Mouse (Mus musculus): ENCODE results near the gene Vps54. TPM values are rescaled to one million over a fixed set of nuclear protein-coding genes. Genes with fewer than 3 reads are reported as not detected.

Vps54 gene
- polyA plus RNA-seq, 1 experiment from 2014 or later: 10.6 TPM

- H3K27me3 ChIP-seq (replicated peaks; ENCODE audit: insufficient read depth, low read length): no peaks in the 10 kb centered on the region
- H3K27ac ChIP-seq (ENCODE audit: low read length): no peak overlapping the region
- no peak overlapping the region for H3K9ac ChIP-seq (replicated peaks; ENCODE audit: low read depth)
- H3K4me2 ChIP-seq (replicated peaks; ENCODE audit: low read depth, low read length): no peak overlapping the region
- peaks cover under 1% of the 10 kb centered on the region; the same call in 1 of the 2 replicates for H3K36me3 ChIP-seq (ENCODE audit: insufficient read depth, low read length)
- H3K4me1 ChIP-seq (ENCODE audit: insufficient read depth, low read depth, low read length): no peaks in the 10 kb centered on the region
- DNase-seq (ENCODE audit: low spot score) (no peak), ATAC-seq (no peak)
- no peak overlapping the region for H3K4me3 ChIP-seq (ENCODE audit: low read depth, low read length)
- TF ChIP-seq CTCF (IDR thresholded peaks at IDR 0.05) (no peak), EP300 (IDR thresholded peaks at IDR 0.05) (no peak)
- 95% methylated on average over 5 of the region's 5 CpGs for WGBS
- H3K9me3 ChIP-seq (ENCODE audit: low read length): no peaks in the 10 kb centered on the region
Observed at GRCm38 (mm10) chr11:21343490-21343889, 104.4 kb downstream of the Vps54 start.

DNA sequence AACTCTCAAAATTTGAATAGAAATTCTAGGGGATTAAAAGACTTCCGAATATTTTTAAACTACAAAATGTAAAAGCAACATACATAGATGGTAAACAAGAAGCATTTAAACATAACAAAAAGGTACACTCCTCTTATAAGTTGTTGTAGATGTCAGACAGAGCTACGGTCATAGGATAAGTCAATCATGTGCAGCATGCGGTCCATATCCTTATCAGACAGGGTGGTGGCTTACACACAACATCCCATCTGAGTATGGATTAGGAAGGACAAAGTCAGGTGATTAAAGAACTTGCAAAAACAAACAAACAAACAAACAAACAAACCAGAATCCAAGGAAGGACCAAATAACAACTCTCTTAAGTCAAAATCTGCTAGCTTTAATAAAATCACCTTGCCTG, 106.9 kb downstream of the Vps54 start:
- TF ChIP-seq EP300 (IDR thresholded peaks at IDR 0.05) (no peak), CTCF (IDR thresholded peaks at IDR 0.05) (no peak)
- Histone ChIP-seq H3K4me1 (ENCODE audit: insufficient read depth, low read depth, low read length) (no peaks in the 10 kb centered on the region), H3K36me3 (ENCODE audit: insufficient read depth, low read length) (peaks cover 4% of the 10 kb centered on the region; the same call in 1 of the 2 replicates), H3K4me2 (replicated peaks; ENCODE audit: low read depth, low read length) (no peak overlapping the region), H3K27me3 (replicated peaks; ENCODE audit: insufficient read depth, low read length) (no peaks in the 10 kb centered on the region), H3K4me3 (ENCODE audit: low read depth, low read length) (no peak overlapping the region), H3K27ac (ENCODE audit: low read length) (no peak overlapping the region), H3K9ac (replicated peaks; ENCODE audit: low read depth) (no peak overlapping the region), H3K9me3 (ENCODE audit: low read length) (no peaks in the 10 kb centered on the region)
- DNase-seq (ENCODE audit: low spot score) (no peak), ATAC-seq (no peak)
- WGBS: 92% methylated on average over 3 of the region's 3 CpGs

DNA sequence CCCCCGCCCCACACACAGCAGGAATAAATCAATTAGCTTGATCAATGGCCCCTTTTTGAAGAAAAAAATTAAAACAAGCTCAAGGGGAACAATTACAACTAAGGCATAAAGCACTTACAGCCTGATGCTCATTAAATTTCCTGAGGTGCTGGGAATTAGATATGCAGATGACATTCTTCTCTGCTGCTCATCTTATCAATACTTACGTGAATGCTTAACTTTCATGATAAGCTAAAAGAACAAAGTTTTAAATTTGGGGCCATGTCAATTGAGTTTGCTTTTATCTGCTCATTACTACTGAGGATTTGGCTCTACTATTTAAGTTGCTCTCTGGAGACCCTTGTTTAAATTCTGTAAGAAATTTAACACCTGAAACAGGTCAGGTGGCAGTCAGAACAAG, 109.8 kb downstream of the Vps54 start:
- Histone ChIP-seq H3K9ac (replicated peaks; ENCODE audit: low read depth) (no peak overlapping the region), H3K27me3 (replicated peaks; ENCODE audit: insufficient read depth, low read length) (no peaks in the 10 kb centered on the region), H3K36me3 (ENCODE audit: insufficient read depth, low read length) (peaks cover 13% of the 10 kb centered on the region), H3K4me3 (ENCODE audit: low read depth, low read length) (no peak overlapping the region), H3K4me2 (replicated peaks; ENCODE audit: low read depth, low read length) (no peak overlapping the region), H3K9me3 (ENCODE audit: low read length) (no peaks in the 10 kb centered on the region), H3K4me1 (ENCODE audit: insufficient read depth, low read depth, low read length) (no peaks in the 10 kb centered on the region), H3K27ac (ENCODE audit: low read length) (no peak overlapping the region)
- ATAC-seq (no peak), DNase-seq (ENCODE audit: low spot score) (no peak)
- 95% methylated on average over 2 of the region's 2 CpGs for WGBS
- TF ChIP-seq EP300 (IDR thresholded peaks at IDR 0.05): no peak
- TF ChIP-seq CTCF (IDR thresholded peaks at IDR 0.05): no peak

GRCm38 (mm10) chr11:21351296-21351695, 112.2 kb downstream of the Vps54 start:
- no peak overlapping the region for H3K27ac ChIP-seq (ENCODE audit: low read length)
- no peak overlapping the region for H3K9ac ChIP-seq (replicated peaks; ENCODE audit: low read depth)
- WGBS: 90% methylated on average over 7 of the region's 7 CpGs
- TF ChIP-seq CTCF (IDR thresholded peaks at IDR 0.05) (no peak), EP300 (IDR thresholded peaks at IDR 0.05) (no peak)
- no peak for ATAC-seq
- no peak overlapping the region for H3K4me3 ChIP-seq (ENCODE audit: low read depth, low read length)
- H3K27me3 ChIP-seq (replicated peaks; ENCODE audit: insufficient read depth, low read length): no peaks in the 10 kb centered on the region
- no peaks in the 10 kb centered on the region for H3K4me1 ChIP-seq (ENCODE audit: insufficient read depth, low read depth, low read length)
- DNase-seq (ENCODE audit: low spot score): no peak
- H3K9me3 ChIP-seq (ENCODE audit: low read length): no peaks in the 10 kb centered on the region
- H3K36me3 ChIP-seq (ENCODE audit: insufficient read depth, low read length): peaks cover 13% of the 10 kb centered on the region
- no peak overlapping the region for H3K4me2 ChIP-seq (replicated peaks; ENCODE audit: low read depth, low read length)

DNA sequence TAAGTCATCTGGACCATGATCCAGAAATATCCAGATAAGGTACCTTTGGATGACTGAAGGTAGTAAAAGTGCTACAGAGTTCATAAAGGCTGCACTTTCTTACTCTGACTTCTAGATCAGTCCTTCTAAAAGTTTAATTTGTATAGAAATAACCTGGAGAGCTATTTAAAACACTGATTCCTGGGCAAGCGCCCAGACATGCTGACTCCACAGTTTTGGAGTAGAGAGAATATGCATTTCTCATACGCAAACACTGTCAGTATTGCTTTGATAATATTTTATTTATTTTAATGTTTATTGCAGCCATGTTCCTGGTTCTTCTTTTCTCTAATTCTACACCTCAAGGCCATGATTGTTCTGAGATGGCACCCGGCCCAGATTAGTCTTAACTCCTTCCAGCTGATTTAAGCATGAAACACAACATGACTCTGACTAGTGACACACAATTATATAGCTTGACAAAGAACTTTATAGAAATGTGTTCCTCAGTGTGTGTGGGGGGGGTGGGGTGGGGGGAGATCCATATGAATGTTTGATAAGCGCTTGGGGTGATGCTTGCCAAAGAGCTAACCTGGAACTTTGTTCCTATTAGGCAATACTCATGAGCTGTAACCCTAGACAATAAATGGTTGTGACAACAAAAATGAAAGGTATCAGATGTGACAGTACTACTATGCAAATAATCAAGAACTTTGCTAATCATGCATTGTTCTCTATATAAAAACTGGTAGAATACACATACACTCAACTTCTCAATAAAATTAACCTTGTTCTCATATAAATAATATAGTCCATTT, 124.3 kb downstream of the Vps54 start:
- ATAC-seq: no peak
- H3K27me3 ChIP-seq (replicated peaks; ENCODE audit: insufficient read depth, low read length): no peaks in the 10 kb centered on the region
- H3K4me1 ChIP-seq (ENCODE audit: insufficient read depth, low read depth, low read length): peaks cover 1% of the 10 kb centered on the region; the same call in 1 of the 2 replicates
- H3K9ac ChIP-seq (replicated peaks; ENCODE audit: low read depth): no peak overlapping the region
- TF ChIP-seq CTCF (IDR thresholded peaks at IDR 0.05): no peak
- TF ChIP-seq EP300 (IDR thresholded peaks at IDR 0.05): no peak
- no peaks in the 10 kb centered on the region for H3K36me3 ChIP-seq (ENCODE audit: insufficient read depth, low read length)
- no peak for DNase-seq (ENCODE audit: low spot score)
- no peak overlapping the region for H3K4me2 ChIP-seq (replicated peaks; ENCODE audit: low read depth, low read length)
- no peak overlapping the region for H3K4me3 ChIP-seq (ENCODE audit: low read depth, low read length)
- H3K27ac ChIP-seq (ENCODE audit: low read length): no peak overlapping the region
- 89% methylated on average over 4 of the region's 4 CpGs for WGBS
- H3K9me3 ChIP-seq (ENCODE audit: low read length): no peaks in the 10 kb centered on the region

GRCm38 (mm10) chr11:21368466-21368865, 129.4 kb downstream of the Vps54 start:
- 25% methylated on average over 7 of the region's 7 CpGs for whole genome bisulfite sequencing
- ATAC-seq: no peak
- H3K27me3 ChIP-seq (replicated peaks; ENCODE audit: insufficient read depth, low read length): no peaks in the 10 kb centered on the region
- no peaks in the 10 kb centered on the region for H3K9me3 ChIP-seq (ENCODE audit: low read length)
- H3K27ac ChIP-seq (ENCODE audit: low read length): peak overlapping the region; percentile 51; the same call in 1 of the 2 replicates
- peak; percentile 37 for DNase-seq (ENCODE audit: low spot score)
- H3K4me2 ChIP-seq (replicated peaks; ENCODE audit: low read depth, low read length): peak overlapping the region; percentile 52
- H3K4me1 ChIP-seq (ENCODE audit: insufficient read depth, low read depth, low read length): peaks cover 14% of the 10 kb centered on the region; the same call in 1 of the 2 replicates
- H3K9ac ChIP-seq (replicated peaks; ENCODE audit: low read depth): no peak overlapping the region
- peak overlapping the region; percentile 84; the same call in 1 of the 2 replicates for H3K4me3 ChIP-seq (ENCODE audit: low read depth, low read length)
- no peak for TF ChIP-seq EP300 (IDR thresholded peaks at IDR 0.05)
- no peak for TF ChIP-seq CTCF (IDR thresholded peaks at IDR 0.05)
- H3K36me3 ChIP-seq (ENCODE audit: insufficient read depth, low read length): no peaks in the 10 kb centered on the region

Data from lung, postnatal 0 days (tissue).